Mouse (Mus musculus) liver, embryonic 14.5 days (tissue): ENCODE measurements around the gene Slc41a3.

ENCODE experiments used
- CTCF ChIP-seq: IDR thresholded peaks from 2 replicates; pipeline ENCODE4 v1.5.1; 2016; ENCODE audit warnings: antibody characterized with exemption, low read depth, control low read depth
- EP300 ChIP-seq: IDR thresholded peaks from 2 replicates; pipeline ENCODE4 v1.6.1; 2016; ENCODE audit warnings: antibody characterized with exemption, low read depth

GRCm38 (mm10) chr6:90635081-90635480 is 30.6 kb downstream of the Slc41a3 start:
- TF ChIP-seq CTCF, result no peak
- TF ChIP-seq EP300, result no peak
